Mouse (Mus musculus): ENCODE data around the gene Exosc8. TPM values are rescaled to one million over a fixed set of nuclear protein-coding genes. Genes with fewer than 3 reads are reported as not detected.

Gene Exosc8
- polyA plus RNA-seq, 1 experiment from 2014 or later = 39.0 TPM

DNA sequence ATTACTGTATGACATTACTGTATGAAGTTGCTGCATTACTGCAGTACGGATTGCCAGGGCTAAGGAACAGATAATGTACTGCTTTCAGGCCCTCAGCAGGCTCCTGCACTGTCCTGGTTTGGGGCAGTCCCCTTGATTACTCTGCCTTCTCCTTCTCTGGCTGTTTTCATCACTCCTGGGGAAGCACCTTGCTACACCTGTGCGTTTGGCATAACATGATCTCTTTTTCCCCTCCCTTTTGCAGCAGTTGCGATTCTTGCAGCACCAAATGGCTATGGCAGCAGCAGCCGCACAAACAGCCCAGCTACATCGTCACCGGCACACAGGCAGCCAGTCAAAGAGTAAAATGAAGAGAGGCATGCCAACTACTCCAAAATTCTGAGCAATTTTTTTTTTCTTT lies 7.1 kb downstream of the Exosc8 start:
- Histone ChIP-seq H3K27ac (ENCODE audit: low read length) (no peak overlapping the region), H3K27me3 (replicated peaks; ENCODE audit: insufficient read depth, low read length) (no peaks in the 10 kb centered on the region), H3K4me3 (ENCODE audit: low read depth, low read length) (no peak overlapping the region), H3K9me3 (ENCODE audit: low read length) (no peaks in the 10 kb centered on the region), H3K4me1 (ENCODE audit: insufficient read depth, low read depth, low read length) (no peaks in the 10 kb centered on the region), H3K9ac (replicated peaks; ENCODE audit: low read depth) (no peak overlapping the region), H3K4me2 (replicated peaks; ENCODE audit: low read depth, low read length) (no peak overlapping the region), H3K36me3 (ENCODE audit: insufficient read depth, low read length) (peaks cover 32% of the 10 kb centered on the region)
- WGBS = 89% methylated on average over 6 of the region's 6 CpGs
- ATAC-seq = no peak
- no peak for TF ChIP-seq CTCF (IDR thresholded peaks at IDR 0.05)
- no peak for TF ChIP-seq EP300 (IDR thresholded peaks at IDR 0.05)
- DNase-seq (ENCODE audit: low spot score) = no peak

DNA sequence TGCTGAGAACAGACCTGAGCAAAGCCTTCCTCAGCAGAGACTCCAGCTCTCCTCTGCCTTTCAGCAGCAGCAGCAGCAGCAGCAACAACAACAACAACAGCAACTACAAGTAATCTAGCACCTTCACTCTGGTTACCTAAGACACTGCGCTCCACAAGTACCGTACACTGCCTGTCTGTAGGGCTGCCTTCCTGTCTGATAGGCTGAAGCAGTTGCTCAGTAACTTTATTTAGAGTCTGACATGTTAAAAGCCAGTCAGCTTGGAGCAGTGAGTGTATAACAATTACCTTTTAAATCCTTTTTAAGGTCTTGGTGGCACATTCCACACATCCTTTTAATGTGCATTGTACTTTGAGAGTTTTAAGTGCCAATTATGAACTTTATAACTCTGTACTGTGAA lies 7.6 kb downstream of the Exosc8 start:
- no peaks in the 10 kb centered on the region for H3K9me3 ChIP-seq (ENCODE audit: low read length)
- H3K36me3 ChIP-seq (ENCODE audit: insufficient read depth, low read length) = peaks cover 32% of the 10 kb centered on the region
- no peak overlapping the region for H3K27ac ChIP-seq (ENCODE audit: low read length)
- TF ChIP-seq CTCF (IDR thresholded peaks at IDR 0.05) = no peak
- TF ChIP-seq EP300 (IDR thresholded peaks at IDR 0.05) = no peak
- DNase-seq (ENCODE audit: low spot score) = no peak
- no peak for ATAC-seq
- H3K4me2 ChIP-seq (replicated peaks; ENCODE audit: low read depth, low read length) = no peak overlapping the region
- H3K4me1 ChIP-seq (ENCODE audit: insufficient read depth, low read depth, low read length) = no peaks in the 10 kb centered on the region
- H3K9ac ChIP-seq (replicated peaks; ENCODE audit: low read depth) = no peak overlapping the region
- H3K27me3 ChIP-seq (replicated peaks; ENCODE audit: insufficient read depth, low read length) = no peaks in the 10 kb centered on the region
- WGBS = 96% methylated on average over 2 of the region's 2 CpGs
- no peak overlapping the region for H3K4me3 ChIP-seq (ENCODE audit: low read depth, low read length)

DNA sequence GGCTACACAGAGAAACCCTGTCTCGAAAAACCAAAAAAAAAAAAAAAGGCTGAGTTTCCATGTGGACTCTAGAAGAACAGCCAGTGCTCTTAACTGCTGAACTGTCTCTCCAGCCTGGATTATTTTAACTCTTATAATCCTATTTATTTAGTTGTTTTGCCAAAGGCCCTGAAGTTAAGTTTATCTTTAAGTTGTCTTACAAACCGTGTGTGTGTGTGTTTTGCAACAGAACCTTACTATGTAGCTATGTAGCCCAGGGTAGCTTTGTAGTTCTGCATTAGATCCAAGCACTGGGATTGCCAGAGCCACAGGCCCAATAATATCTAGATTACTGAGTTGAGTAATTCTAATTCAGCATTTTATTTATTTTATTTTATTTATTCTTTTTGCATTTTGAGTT lies 9.8 kb downstream of the Exosc8 start:
- no peaks in the 10 kb centered on the region for H3K9me3 ChIP-seq (ENCODE audit: low read length)
- no peaks in the 10 kb centered on the region for H3K4me1 ChIP-seq (ENCODE audit: insufficient read depth, low read depth, low read length)
- TF ChIP-seq CTCF (IDR thresholded peaks at IDR 0.05) (no peak), EP300 (IDR thresholded peaks at IDR 0.05) (no peak)
- H3K27ac ChIP-seq (ENCODE audit: low read length) = no peak overlapping the region
- 72% methylated on average over 2 of the region's 2 CpGs for WGBS
- no peak for DNase-seq (ENCODE audit: low spot score)
- H3K27me3 ChIP-seq (replicated peaks; ENCODE audit: insufficient read depth, low read length) = no peaks in the 10 kb centered on the region
- no peak for ATAC-seq
- no peak overlapping the region for H3K4me2 ChIP-seq (replicated peaks; ENCODE audit: low read depth, low read length)
- no peak overlapping the region for H3K4me3 ChIP-seq (ENCODE audit: low read depth, low read length)
- H3K36me3 ChIP-seq (ENCODE audit: insufficient read depth, low read length) = peaks cover 44% of the 10 kb centered on the region
- H3K9ac ChIP-seq (replicated peaks; ENCODE audit: low read depth) = no peak overlapping the region

DNA sequence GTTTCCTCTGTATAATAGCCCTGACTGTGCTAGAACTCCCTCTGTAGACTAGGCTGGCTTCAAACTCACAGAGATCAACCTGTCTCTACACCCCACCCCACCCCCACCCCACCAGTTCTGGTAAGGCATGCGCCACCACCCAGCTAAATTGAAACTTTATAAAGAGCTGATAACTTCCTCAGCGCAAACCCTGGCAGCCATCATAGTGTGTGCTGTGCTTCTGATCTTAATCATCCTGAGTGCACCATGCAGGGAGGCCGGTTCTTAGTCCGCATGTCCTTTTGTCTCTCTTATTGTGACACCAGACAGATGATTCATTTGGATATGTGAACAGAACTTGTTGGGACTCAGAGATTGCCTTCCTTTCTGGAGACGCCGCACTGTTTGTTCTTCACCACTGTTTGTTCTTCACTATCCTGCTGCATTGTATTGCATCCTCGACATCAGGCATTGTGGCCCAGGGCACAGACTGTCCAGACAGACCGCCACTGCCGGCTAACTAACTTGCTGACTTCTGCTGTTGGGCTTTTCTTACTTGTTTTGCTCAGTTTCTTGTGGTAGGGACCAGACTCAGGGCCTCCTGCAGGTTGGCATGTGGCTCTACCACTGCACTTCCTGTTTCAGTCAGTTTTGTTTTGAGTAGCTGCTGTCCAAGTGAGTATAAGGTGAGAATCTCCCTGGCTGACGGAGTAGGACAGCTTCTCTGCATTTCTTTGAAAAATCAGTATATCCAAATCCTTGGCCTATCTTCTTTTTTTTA lies 11.3 kb downstream of the Exosc8 start:
- peak; percentile 11; the same call in 1 of the 2 replicates for TF ChIP-seq CTCF (IDR thresholded peaks at IDR 0.05)
- no peak for TF ChIP-seq EP300 (IDR thresholded peaks at IDR 0.05)
- H3K36me3 ChIP-seq (ENCODE audit: insufficient read depth, low read length) = peaks cover 33% of the 10 kb centered on the region
- H3K27me3 ChIP-seq (replicated peaks; ENCODE audit: insufficient read depth, low read length) = no peaks in the 10 kb centered on the region
- DNase-seq (ENCODE audit: low spot score) = no peak
- WGBS = 82% methylated on average over 10 of the region's 10 CpGs
- H3K4me2 ChIP-seq (replicated peaks; ENCODE audit: low read depth, low read length) = no peak overlapping the region
- H3K4me1 ChIP-seq (ENCODE audit: insufficient read depth, low read depth, low read length) = no peaks in the 10 kb centered on the region
- H3K27ac ChIP-seq (ENCODE audit: low read length) = 0 out of 2 replicates have a peak overlapping the region, but pooled peaks have one; percentile 20
- peak; percentile 11; the same call in 1 of the 2 replicates for ATAC-seq
- H3K9ac ChIP-seq (replicated peaks; ENCODE audit: low read depth) = no peak overlapping the region
- H3K9me3 ChIP-seq (ENCODE audit: low read length) = no peaks in the 10 kb centered on the region
- no peak overlapping the region for H3K4me3 ChIP-seq (ENCODE audit: low read depth, low read length)

DNA sequence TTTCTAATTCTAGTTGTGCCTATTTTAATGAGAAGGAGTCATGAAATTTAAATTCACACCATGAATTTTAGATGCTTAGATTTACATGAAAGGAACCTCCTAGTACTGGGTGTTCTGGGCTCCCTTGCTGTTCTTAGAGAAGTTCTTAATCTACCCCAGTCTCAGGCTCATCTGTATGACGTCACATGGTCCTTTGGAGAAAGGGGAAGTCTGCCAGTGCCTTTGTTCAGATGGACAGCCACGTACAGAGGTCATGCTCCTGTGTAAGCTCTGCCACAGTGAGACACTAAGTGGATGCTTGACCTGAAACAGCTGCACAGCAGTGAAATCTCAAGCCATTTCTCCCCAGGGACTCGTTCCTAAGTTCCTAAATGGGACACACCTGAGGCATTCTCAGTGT lies 16.2 kb downstream of the Exosc8 start:
- no peaks in the 10 kb centered on the region for H3K4me1 ChIP-seq (ENCODE audit: insufficient read depth, low read depth, low read length)
- peaks cover 50% of the 10 kb centered on the region for H3K36me3 ChIP-seq (ENCODE audit: insufficient read depth, low read length)
- H3K4me3 ChIP-seq (ENCODE audit: low read depth, low read length) = no peak overlapping the region
- H3K9me3 ChIP-seq (ENCODE audit: low read length) = no peaks in the 10 kb centered on the region
- DNase-seq (ENCODE audit: low spot score) (peak; percentile 17), ATAC-seq (no peak)
- H3K27ac ChIP-seq (ENCODE audit: low read length) = no peak overlapping the region
- no peaks in the 10 kb centered on the region for H3K27me3 ChIP-seq (replicated peaks; ENCODE audit: insufficient read depth, low read length)
- H3K4me2 ChIP-seq (replicated peaks; ENCODE audit: low read depth, low read length) = no peak overlapping the region
- 64% methylated on average over 3 of the region's 3 CpGs for WGBS
- TF ChIP-seq CTCF (IDR thresholded peaks at IDR 0.05) (no peak), EP300 (IDR thresholded peaks at IDR 0.05) (no peak)
- no peak overlapping the region for H3K9ac ChIP-seq (replicated peaks; ENCODE audit: low read depth)

DNA sequence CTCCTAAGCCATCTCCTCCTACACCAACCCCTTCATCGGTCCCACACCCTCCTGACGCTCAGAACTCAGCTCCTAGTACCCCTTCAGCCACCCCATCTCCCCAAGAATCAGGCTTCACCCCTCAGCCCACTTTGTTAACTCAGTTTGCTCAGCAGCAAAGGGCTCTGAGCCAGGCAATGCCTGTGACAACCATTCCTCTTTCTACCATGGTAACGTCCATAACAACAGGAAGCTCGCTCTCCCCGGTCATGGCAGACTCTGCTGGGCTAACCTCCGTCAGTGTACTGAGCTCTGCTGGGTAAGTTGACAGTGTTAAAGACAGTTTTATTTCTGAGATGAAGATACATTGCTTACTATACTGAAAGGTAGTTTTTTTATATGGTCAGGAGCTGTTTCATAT lies 17.8 kb downstream of the Exosc8 start:
- H3K36me3 ChIP-seq (ENCODE audit: insufficient read depth, low read length) = peaks cover 51% of the 10 kb centered on the region
- H3K4me2 ChIP-seq (replicated peaks; ENCODE audit: low read depth, low read length) = no peak overlapping the region
- H3K27ac ChIP-seq (ENCODE audit: low read length) = no peak overlapping the region
- ATAC-seq (no peak), DNase-seq (ENCODE audit: low spot score) (no peak)
- TF ChIP-seq EP300 (IDR thresholded peaks at IDR 0.05) (no peak), CTCF (IDR thresholded peaks at IDR 0.05) (no peak)
- WGBS = 83% methylated on average over 6 of the region's 6 CpGs
- H3K4me1 ChIP-seq (ENCODE audit: insufficient read depth, low read depth, low read length) = no peaks in the 10 kb centered on the region
- no peak overlapping the region for H3K4me3 ChIP-seq (ENCODE audit: low read depth, low read length)
- H3K9me3 ChIP-seq (ENCODE audit: low read length) = no peaks in the 10 kb centered on the region
- no peaks in the 10 kb centered on the region for H3K27me3 ChIP-seq (replicated peaks; ENCODE audit: insufficient read depth, low read length)
- H3K9ac ChIP-seq (replicated peaks; ENCODE audit: low read depth) = no peak overlapping the region

Data from lung, postnatal 0 days (tissue).